Mouse (Mus musculus): ENCODE data around the gene Twist2.

- TF ChIP-seq CTCF (IDR thresholded peaks at IDR 0.05; ENCODE audit: extremely low read depth, insufficient read depth, low read length) (no peak), POLR2A (IDR thresholded peaks at IDR 0.05; ENCODE audit: extremely low read depth, insufficient read depth, low read length) (no peak)
These were observed 77.4 kb downstream of the Twist2 start for GRCm38 (mm10) chr1:91878696-91879095.

Data from cortical plate, adult 2 months (tissue).